Mouse (Mus musculus) neural tube, embryonic 12.5 days (tissue): ENCODE measurements at regions not wholly inside any gene's neighbourhood (a gene's known extent, or its start where the extent isn't known, plus 50 kb on each side); places are given as distances from the start of the nearest gene placed in this dataset.
"Not testable (repeated sequence)": the region's sequence is repeated elsewhere in the genome, so short reads cannot be mapped to it uniquely, and the experiment has no call there.

Experiments used
- ATAC-seq: fragments of 200-750 bp; cut with Nextera tagmentation; 2 replicates; pipeline ENCODE4 v1.8.0; 2017; ENCODE audit warnings: low read depth, mild to moderate bottlenecking, moderate TSS enrichment, moderate library complexity; ENCODE audit not compliant: low FRiP score
- H3K27ac ChIP-seq: fragments of 300-500 bp; sonication (generic); 2 replicates; pipeline ENCODE4 v1.5.1; 2016
- H3K27me3 ChIP-seq: fragments of 300-500 bp; sonication (generic); replicated peaks from 2 replicates; pipeline ENCODE4 v1.6.1; 2016; ENCODE audit warnings: mild to moderate bottlenecking
- H3K36me3 ChIP-seq: fragments of 300-500 bp; sonication (generic); 2 replicates; pipeline ENCODE4 v1.6.1; 2016; ENCODE audit warnings: mild to moderate bottlenecking
- H3K4me1 ChIP-seq: fragments of 300-500 bp; sonication (generic); 2 replicates; pipeline ENCODE4 v1.6.1; 2016
- H3K4me2 ChIP-seq: fragments of 300-500 bp; sonication (generic); replicated peaks from 2 replicates; pipeline ENCODE4 v1.6.1; 2016; ENCODE audit warnings: mild to moderate bottlenecking
- H3K4me3 ChIP-seq: fragments of 300-500 bp; sonication (generic); 2 replicates; pipeline ENCODE4 v1.5.1; 2016
- H3K9ac ChIP-seq: fragments of 300-500 bp; sonication (generic); 2 replicates; pipeline ENCODE4 v1.6.1; 2016; ENCODE audit warnings: mild to moderate bottlenecking
- H3K9me3 ChIP-seq: fragments of 300-500 bp; sonication (generic); 2 replicates; pipeline ENCODE4 v1.6.1; 2016; ENCODE audit warnings: mild to moderate bottlenecking
- WGBS: fragments of 180-500 bp; shearing (Covaris S2); methylation state at CpG from one replicate; pipeline ENCODE4 v1.1.7; 2016; 5-methylcytosine and 5-hydroxymethylcytosine counted together

DNA sequence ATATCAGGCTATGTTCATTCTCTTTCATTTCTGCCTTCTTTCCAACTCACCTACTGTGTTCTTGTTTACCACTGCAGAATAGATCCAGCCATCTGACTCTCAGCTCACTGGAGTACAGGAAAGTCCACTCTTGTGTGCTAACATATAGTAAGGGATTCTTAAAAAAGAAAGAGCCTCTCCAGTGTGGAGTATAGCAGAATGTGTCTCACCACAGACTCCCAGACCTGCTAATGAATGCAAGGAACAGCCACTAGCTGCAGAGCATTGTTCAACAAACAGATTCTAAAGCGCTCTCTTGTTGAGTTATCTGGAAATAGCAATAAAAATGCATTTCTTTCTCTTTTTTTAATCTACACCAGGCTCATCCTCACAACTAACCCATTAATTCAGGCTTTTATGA is 91.1 kb upstream of the Gap43 start:
- no peaks in the 10 kb centered on the region for H3K4me1 ChIP-seq
- WGBS = 93% methylated on average over 1 of the region's 1 CpGs
- H3K4me2 ChIP-seq = no peak overlapping the region
- no peak for ATAC-seq
- no peak overlapping the region for H3K9ac ChIP-seq
- H3K4me3 ChIP-seq = no peak overlapping the region
- H3K9me3 ChIP-seq = no peaks in the 10 kb centered on the region
- no peaks in the 10 kb centered on the region for H3K27me3 ChIP-seq
- H3K27ac ChIP-seq = no peak overlapping the region
- H3K36me3 ChIP-seq = no peaks in the 10 kb centered on the region

DNA sequence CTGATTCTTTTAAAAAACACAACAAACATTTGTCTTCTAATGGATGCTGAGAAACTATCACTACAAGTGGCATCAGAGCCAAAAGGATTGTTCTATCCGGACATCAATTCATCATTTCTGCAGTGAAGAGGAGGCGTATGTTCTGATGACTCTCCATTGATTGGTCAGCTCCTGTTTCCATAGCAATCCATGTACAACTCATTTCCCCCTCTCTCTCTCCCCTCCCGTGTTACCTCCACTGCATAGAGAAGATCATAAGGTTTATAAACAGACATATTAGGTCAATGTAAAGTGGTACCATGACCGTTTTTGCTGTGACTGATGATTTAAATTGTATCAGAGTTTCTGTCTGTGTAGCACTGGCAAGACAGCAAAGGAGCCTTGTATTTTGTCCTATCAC is 76.2 kb upstream of the Gap43 start:
- Histone ChIP-seq H3K4me1 (no peaks in the 10 kb centered on the region), H3K4me2 (no peak overlapping the region), H3K27me3 (no peaks in the 10 kb centered on the region), H3K9me3 (no peaks in the 10 kb centered on the region), H3K9ac (no peak overlapping the region), H3K27ac (no peak overlapping the region), H3K4me3 (no peak overlapping the region), H3K36me3 (no peaks in the 10 kb centered on the region)
- 78% methylated on average over 4 of the region's 4 CpGs for WGBS
- ATAC-seq = no peak

DNA sequence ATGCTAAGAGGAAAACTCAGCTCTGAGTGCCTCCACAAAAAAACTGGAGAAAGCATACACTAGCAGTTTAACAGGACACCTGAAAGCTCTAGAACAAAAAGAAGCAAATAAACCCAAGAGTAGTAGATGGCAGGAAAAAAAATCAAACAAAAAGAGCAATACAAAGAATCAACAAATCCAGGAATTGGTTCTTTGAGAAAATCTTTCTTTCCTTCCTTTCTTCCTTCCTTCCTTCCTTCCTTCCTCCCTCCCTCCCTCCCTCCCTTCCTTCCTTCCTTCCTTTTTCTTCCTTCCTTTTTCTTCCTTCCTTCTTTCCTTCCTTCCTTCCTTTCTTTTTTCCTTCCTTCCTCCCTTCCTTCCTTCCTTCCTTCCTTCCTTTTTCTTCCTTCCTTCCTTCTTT is 71.6 kb upstream of the Gap43 start:
- not testable (repeated sequence) for H3K4me3 ChIP-seq, ATAC-seq, H3K27me3 ChIP-seq, H3K27ac ChIP-seq, H3K4me2 ChIP-seq, H3K36me3 ChIP-seq, H3K9ac ChIP-seq, H3K9me3 ChIP-seq, H3K4me1 ChIP-seq

DNA sequence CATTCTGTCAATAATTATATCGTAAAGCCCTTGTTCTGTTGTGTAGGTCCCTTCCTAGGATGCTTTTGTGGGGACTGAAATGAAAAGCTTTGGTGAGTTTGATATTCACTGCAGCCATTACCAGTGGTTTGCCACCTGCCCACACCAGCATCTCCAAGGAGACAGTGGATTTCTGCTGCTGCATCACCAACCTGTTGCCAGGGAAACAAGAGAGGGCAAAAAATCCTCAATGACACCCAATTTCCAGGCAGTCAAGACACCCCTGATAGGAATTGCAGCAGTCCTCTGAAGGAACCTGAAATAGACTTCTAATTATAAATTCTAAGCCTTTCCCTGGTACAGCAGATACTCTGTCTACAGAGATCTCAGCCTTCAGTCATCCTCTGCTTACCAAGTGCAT is 56.1 kb upstream of the Gap43 start:
- no peaks in the 10 kb centered on the region for H3K36me3 ChIP-seq
- H3K4me2 ChIP-seq = no peak overlapping the region
- no peaks in the 10 kb centered on the region for H3K4me1 ChIP-seq
- no peak overlapping the region for H3K9ac ChIP-seq
- H3K27me3 ChIP-seq = no peaks in the 10 kb centered on the region
- no peak overlapping the region for H3K27ac ChIP-seq
- no peak overlapping the region for H3K4me3 ChIP-seq
- H3K9me3 ChIP-seq = no peaks in the 10 kb centered on the region
- no peak for ATAC-seq
- WGBS = 43% methylated on average over 1 of the region's 1 CpGs
